Mouse (Mus musculus) adrenal gland, adult (tissue): ENCODE measurements around the gene Lrcol1.

Source experiments
- DNase-seq, 2 experiments: peaks; one replicate each; pipeline ENCODE4 v3.0.0; 2022 to 2023; ENCODE audit warnings: low spot score in 1 of 2; ENCODE audit not compliant: inconsistent age in 2 of 2

Lrcol1 gene

DNA sequence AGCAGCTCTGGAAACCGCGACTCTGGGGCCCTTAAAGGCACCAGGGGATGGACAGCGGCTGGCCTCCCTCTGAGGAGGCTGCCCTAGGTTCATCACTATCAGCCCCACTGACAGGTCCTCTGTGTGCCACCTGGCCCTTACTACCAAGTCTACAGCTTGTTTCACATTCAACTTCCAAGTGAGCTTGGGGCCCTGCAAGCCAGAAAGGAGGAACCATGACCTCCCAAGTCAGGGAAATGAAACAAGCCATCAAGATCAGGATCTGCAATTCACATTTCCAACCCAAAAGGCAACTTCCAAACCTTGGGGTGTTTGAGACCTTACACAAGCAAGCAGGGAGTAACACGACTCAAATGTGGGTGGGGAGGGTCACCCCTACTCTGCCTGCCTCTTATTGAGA is 40.7 kb downstream of the Lrcol1 start:
- DNase-seq, result no peak

DNA sequence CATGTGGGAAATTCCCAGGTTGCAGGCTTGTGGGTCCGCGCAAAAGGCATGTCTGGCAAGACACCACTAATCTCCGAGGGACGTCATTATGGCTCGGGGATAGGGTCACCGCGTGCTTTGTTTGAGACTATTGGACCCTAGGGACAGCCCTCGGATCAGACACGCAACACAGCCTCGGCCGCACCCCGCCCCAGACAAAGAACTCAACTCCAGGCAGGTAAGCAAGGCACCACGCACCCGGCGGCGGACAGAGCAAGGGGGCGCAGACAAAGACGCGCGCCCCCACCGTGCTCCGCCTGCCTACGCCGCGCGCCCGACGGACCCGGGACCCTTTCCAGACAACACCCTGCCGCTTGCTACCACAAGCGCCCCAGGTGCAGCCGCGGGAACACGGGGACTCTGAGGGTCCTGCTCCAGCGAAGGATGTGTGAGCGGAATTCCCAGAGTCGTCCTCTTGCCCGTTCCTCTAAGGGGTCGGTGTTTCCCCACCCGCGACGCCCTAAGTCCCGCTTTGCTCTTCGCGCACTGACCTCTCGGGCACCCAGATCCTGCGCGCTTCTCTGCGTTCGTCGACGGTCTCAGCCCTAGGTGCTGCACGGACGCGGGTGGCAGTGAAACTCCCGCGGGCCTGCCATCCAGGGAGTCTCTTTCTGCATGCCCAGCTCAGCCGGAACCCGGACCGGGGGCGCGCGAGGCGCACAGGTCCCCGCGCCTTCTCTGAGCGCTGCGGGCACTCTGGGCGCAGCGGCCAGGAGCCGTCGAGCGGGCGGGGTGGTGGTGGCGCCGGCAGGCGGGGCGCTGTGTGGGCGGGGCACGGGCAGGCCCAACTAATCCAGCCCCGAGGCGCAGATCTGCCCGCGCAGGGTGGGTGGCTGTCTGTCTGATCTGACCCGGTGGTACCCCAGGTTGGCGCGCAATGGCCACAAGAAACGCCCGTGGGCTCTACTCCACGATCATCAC is 42.1 kb downstream of the Lrcol1 start:
- DNase-seq, result peak; percentile 83 to 91

DNA sequence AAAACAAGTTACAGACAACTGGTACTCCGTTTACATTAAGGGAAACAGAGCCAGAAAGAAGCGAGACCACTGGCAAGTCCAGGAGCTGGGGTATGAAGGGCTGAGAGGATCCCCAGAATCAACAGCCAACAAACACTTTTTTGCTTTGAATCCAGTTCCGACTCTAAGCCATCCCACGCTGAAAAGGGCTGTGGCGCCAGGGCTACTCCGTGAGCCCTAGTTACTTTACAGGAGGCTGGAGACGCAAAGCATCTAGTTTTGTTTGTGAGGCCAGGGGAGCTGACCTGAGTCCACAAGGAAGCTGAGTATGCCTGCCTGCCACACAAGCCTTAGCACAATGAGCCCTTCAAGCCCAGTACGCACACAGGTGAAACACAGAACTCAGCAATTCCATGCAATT is 42.8 kb downstream of the Lrcol1 start:
- DNase-seq, result no peak

DNA sequence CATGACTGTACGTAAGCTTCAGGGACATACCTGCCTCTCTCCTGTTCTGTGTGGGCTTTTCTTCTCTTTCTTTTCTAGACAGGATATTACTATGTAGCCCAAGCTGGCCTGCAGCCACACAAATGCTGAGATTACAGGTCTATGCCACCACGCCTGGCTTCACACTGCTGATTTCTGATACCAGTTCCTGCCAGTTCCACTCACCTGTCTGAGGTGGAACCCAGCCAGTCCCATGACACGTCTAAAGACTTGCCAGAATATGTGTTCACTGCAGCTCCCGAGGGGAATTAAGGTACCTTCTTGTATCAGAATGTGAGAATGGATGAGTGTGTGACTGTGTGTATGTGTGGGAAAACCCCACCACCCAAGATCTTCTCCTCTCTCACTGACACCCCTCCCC is 46.1 kb downstream of the Lrcol1 start:
- DNase-seq, result no peak

DNA sequence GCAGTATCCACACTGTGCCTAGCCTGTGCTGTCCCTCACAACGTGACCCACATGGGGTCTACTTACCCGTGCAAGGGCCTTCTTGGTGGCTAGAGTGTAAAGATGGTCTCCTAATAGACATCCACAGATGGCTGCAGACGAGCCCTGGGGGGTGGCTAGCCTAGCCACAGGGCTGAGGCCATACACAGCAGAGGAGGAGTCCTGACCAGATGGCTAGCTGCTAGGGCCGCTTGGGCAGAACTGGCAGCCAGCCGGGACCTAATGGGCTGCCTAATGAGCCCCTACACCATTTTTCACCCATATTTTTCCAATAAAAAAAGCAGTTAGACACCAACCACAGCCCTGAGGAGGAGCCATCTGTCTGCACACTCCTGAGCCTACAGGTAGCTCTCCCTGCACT is 48.2 kb downstream of the Lrcol1 start:
- DNase-seq, result no peak

DNA sequence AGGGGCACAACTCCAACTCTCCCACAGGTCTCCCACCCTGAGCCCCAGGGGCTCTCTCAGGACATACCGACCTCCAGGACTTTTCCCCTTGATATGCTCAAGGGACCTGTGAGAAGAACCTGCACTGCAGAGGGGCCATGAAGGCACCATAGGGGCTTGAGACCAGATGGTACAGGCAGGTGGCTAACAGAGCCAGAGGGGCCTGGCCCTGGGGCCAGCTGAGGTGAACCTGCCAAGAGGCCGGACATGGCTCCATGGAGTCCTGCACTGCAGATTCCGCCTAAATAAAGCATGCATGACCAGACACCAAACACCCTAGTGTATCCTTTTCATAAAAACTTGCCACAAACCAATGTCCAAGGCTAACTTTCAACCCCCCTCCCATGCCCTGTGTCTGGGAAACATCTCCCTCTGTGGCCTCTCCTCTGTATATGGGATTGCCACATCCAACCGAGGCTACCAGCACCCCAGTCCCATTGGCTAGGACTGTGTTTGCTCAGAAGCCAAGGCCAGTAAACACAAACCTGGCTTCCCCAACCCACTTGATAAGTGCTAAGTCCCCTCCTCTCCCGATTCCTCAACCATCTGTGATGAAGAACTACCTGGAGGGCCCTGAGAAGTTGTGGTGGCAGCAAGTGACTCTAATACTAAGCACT is 50.6 kb downstream of the Lrcol1 start:
- no peak for DNase-seq

DNA sequence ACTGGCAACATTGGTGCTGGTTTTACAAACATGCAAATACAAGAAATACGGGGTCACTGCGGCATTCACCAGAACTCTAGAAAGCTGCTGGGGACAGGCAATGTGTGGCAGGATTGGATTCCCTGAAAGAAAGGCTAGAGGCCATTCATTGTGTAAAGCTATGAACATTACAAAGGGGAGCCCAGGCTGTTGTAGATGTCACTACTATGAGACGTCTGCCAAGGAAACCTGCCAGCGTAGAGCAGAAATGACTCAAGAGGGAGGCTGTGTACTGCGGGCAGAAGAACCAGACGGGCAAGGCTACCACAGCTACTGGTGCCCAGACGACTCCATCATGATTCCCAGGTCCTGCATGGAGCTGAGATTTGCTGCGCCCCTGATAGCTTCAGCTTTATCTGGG is 56.6 kb downstream of the Lrcol1 start:
- no peak for DNase-seq

DNA sequence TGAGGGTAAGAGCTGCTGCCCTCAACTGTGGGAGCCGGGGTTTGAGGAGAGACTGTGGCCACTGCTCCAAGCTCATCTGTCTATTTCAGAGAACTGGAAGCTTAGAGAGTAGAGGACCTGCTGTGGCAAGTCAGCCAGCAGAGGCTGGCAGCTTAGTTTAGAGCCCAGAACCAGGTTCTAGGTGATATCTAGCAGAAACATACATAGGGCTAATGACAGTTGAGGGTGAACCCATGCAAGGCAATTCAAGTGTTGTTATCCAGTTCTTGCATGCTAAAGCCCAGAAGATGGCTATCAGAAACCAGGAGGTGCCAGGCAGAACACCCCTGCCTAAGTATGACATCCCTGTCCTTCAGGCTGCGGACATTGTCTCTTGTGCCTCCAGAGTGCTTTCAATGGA is 58.0 kb downstream of the Lrcol1 start:
- no peak for DNase-seq

DNA sequence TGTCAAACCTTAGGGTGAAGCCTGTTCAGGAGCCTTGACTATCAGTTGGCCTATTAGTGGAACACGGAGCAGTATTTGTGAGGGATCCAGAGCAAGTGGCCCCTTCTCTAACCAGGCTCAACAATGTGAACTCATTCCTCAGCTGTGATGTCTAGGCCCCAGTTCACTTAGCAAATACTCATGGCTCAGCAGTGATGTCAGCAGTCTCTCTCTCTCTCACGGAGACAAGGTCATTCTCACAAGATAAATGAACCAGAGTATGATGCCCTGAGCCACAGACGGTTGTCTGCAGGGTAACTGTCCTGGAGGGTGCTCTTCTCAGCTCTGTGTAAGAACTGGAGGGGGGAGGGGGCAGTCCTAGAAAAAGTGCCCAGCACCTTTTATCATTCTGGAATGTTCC is 59.4 kb downstream of the Lrcol1 start:
- peak; percentile 72 to 84 for DNase-seq
